In genomic region chr9:102026136-102026535, GRCm38 (mm10) we compare ENCODE assay signal across 14 mouse cellular contexts.
"Had no signal": no experiment of that assay in that cellular context is flagged by ENCODE, and none has a peak within 500 bp of the region (broad histone marks: within the 10 kb centered on the region; RNA-seq: fewer than 3 reads in every experiment).

No protein-coding gene starts in this region.

- H3K27ac ChIP-seq: kidney, postnatal 0 days; layer of hippocampus, adult 2 months; limb, embryonic 15.5 days; liver, embryonic 12.5 days; midbrain, embryonic 12.5 days; neural tube, embryonic 12.5 days; stomach, postnatal 0 days had no signal

- H3K4me3 ChIP-seq: layer of hippocampus, adult 2 months; limb, embryonic 15.5 days; liver, embryonic 12.5 days; midbrain, embryonic 12.5 days; myocyte; neural tube, embryonic 12.5 days had no signal

- ATAC-seq: liver, embryonic 12.5 days had no signal

- H3K27me3 ChIP-seq: limb, embryonic 15.5 days; liver, embryonic 12.5 days; midbrain, embryonic 12.5 days; neural tube, embryonic 12.5 days had no signal

- H3K4me1 ChIP-seq: limb, embryonic 15.5 days; liver, embryonic 12.5 days; neural tube, embryonic 12.5 days had no signal

- DNase-seq: kidney, adult 9 months; kidney, postnatal 36 days; lung, embryonic 14.5 days; lung, postnatal 10 days; lung, postnatal 4 days; thymus, postnatal 4 days had no signal
